Comparison of ENCODE assay signal across 8 mouse cellular contexts in the genomic region with DNA sequence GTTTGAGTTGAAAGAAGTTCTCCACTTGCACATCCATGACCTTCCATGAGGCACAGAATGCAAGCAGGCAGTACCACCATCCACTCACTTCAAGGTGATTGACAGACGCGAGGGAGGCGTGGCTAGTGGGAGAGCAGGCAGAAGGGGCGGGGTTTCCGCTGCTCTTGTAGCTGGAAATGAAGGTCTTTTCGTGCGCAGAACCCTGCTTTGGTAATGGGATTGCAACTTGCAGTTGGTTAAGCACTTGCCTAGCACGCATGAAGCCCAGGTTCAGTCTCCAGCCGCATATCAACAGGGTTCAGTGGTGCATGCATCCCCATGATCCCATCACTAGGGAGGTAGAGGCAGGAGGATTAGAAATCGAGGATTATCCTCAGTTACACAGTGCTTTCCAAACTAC. TPM values are rescaled to one million over a fixed set of nuclear protein-coding genes. Genes with fewer than 3 reads are reported as not detected.
DNase-seq lines count a peak whose midpoint lies in the region; ATAC-seq lines count a peak whose summit lies in the region.

No protein-coding gene starts in this region.

- peak overlapping the region; percentile 36 for H3K4me3 ChIP-seq in embryonic facial prominence, embryonic 13.5 days
- H3K4me3 ChIP-seq in hindbrain, embryonic 13.5 days: peak overlapping the region; percentile 29
- peak overlapping the region; percentile 17; the same call in 1 of the 2 replicates for H3K4me3 ChIP-seq in limb, embryonic 15.5 days

- 9% methylated on average over 10 of the region's 10 CpGs for WGBS in embryonic facial prominence, embryonic 13.5 days
- WGBS in hindbrain, embryonic 13.5 days: 15% methylated on average over 10 of the region's 10 CpGs
- WGBS in limb, embryonic 15.5 days: 16% methylated on average over 10 of the region's 10 CpGs

- intact Hi-C loops in left cerebral cortex, postnatal 36 days (cut with DNase I): no loop called here

- DNase-seq in right cerebral cortex, postnatal 10 days (ENCODE audit: low spot score in 2 of 2): peak; percentile 37 to 56
- no peak for DNase-seq in right cerebral cortex, postnatal 25 days
- peak; percentile 67 to 69 for DNase-seq in thymus, postnatal 36 days
- DNase-seq in left cerebral cortex, postnatal 36 days (ENCODE audit: low spot score in 2 of 2): no peak

- no peak overlapping the region for H3K9ac ChIP-seq in embryonic facial prominence, embryonic 13.5 days
- H3K9ac ChIP-seq in hindbrain, embryonic 13.5 days: no peak overlapping the region
- no peak overlapping the region for H3K9ac ChIP-seq in limb, embryonic 15.5 days

- H3K36me3 ChIP-seq in embryonic facial prominence, embryonic 13.5 days: no peaks in the 10 kb centered on the region
- H3K36me3 ChIP-seq in hindbrain, embryonic 13.5 days: no peaks in the 10 kb centered on the region
- no peaks in the 10 kb centered on the region for H3K36me3 ChIP-seq in limb, embryonic 15.5 days

- H3K9me3 ChIP-seq in embryonic facial prominence, embryonic 13.5 days: no peaks in the 10 kb centered on the region
- H3K9me3 ChIP-seq in hindbrain, embryonic 13.5 days: no peaks in the 10 kb centered on the region
- no peaks in the 10 kb centered on the region for H3K9me3 ChIP-seq in limb, embryonic 15.5 days

- no peak for ATAC-seq in embryonic facial prominence, embryonic 13.5 days (ENCODE audit: insufficient number of reproducible peaks, insufficient read depth, low FRiP score, low TSS enrichment, low read depth)
- peak; percentile 60; the same call in 1 of the 2 replicates for ATAC-seq in hindbrain, embryonic 13.5 days (ENCODE audit: low FRiP score)
- ATAC-seq in limb, embryonic 15.5 days (ENCODE audit: insufficient number of reproducible peaks, low FRiP score, low TSS enrichment, low read depth): no peak
- peak; percentile 53; the same call in 1 of the 2 replicates for ATAC-seq in monocyte, adult 5-6 weeks (replicated peaks; ENCODE audit: insufficient number of reproducible peaks, low FRiP score, low TSS enrichment, poor library complexity, severe bottlenecking)

- H3K4me1 ChIP-seq in embryonic facial prominence, embryonic 13.5 days: peaks cover 27% of the 10 kb centered on the region
- peaks cover 23% of the 10 kb centered on the region for H3K4me1 ChIP-seq in hindbrain, embryonic 13.5 days (replicated peaks)
- H3K4me1 ChIP-seq in limb, embryonic 15.5 days: peaks cover 29% of the 10 kb centered on the region

- H3K27me3 ChIP-seq in embryonic facial prominence, embryonic 13.5 days: no peaks in the 10 kb centered on the region
- no peaks in the 10 kb centered on the region for H3K27me3 ChIP-seq in hindbrain, embryonic 13.5 days
- no peaks in the 10 kb centered on the region for H3K27me3 ChIP-seq in limb, embryonic 15.5 days

- H3K4me2 ChIP-seq in embryonic facial prominence, embryonic 13.5 days: peak overlapping the region; percentile 58
- H3K4me2 ChIP-seq in hindbrain, embryonic 13.5 days: peak overlapping the region; percentile 52
- H3K4me2 ChIP-seq in limb, embryonic 15.5 days: peak overlapping the region; percentile 37

- no peak overlapping the region for H3K27ac ChIP-seq in embryonic facial prominence, embryonic 13.5 days
- no peak overlapping the region for H3K27ac ChIP-seq in hindbrain, embryonic 13.5 days
- no peak overlapping the region for H3K27ac ChIP-seq in limb, embryonic 15.5 days

RNA-seq across cellular contexts. Expression of a gene that starts 25.5 kb away (rescaled TPM):
- 17.7 and 20.9 TPM in 2 replicates for polyA plus RNA-seq in embryonic facial prominence, embryonic 13.5 days (2015; fragmentation: Nextera tagmentation; extraction: Ambion mirVana)
- polyA plus RNA-seq in hindbrain, embryonic 13.5 days (2015; fragmentation: Nextera tagmentation; extraction: Ambion mirVana): 2.3 and 2.4 TPM in 2 replicates
- 12.9 and 13.0 TPM in 2 replicates for polyA plus RNA-seq in limb, embryonic 15.5 days (2015; fragmentation: Nextera tagmentation; extraction: Ambion mirVana)
- total RNA-seq in monocyte, adult 5-6 weeks (2017): 1.4 to 8.9 TPM (median 2.9 TPM) in 3 replicates
- 10 to 100 TPM in 1 of 2 experiments, 1 to 10 TPM in 1; 7.2 to 10.9 TPM for total RNA-seq in left cerebral cortex, postnatal 36 days (2021)

Comparison
In these comparisons a context has a peak if more than half of its experiments do, and no peak if none do; other contexts are left out.
1. DNase-seq: peak in right cerebral cortex, postnatal 10 days (2 of 2) and thymus, postnatal 36 days (2 of 2); none in right cerebral cortex, postnatal 25 days (single experiment) and left cerebral cortex, postnatal 36 days (0 of 2).
2. ATAC-seq: peak in hindbrain, embryonic 13.5 days (single experiment) and monocyte, adult 5-6 weeks (single experiment); none in embryonic facial prominence, embryonic 13.5 days (single experiment) and limb, embryonic 15.5 days (single experiment).
3. Peak in every context shown above with its lines, with median percentiles within 50 percentile points of each other: H3K4me2 ChIP-seq and H3K4me3 ChIP-seq.